Mouse (Mus musculus) left cerebral cortex, postnatal 25 days (tissue): Measurements from ENCODE around the gene Astn2. TPM values are rescaled to one million over a fixed set of nuclear protein-coding genes. Genes with fewer than 3 reads are reported as not detected.

ENCODE experiments used
- DNase-seq, 2 experiments: peaks; one replicate each; pipeline ENCODE4 v3.0.0; 2022; ENCODE audit warnings: low spot score in 2 of 2, mixed read lengths in 1 of 2
- intact Hi-C: fragments of 180-260 bp; cut with DNase I; formaldehyde crosslinking; loops from one replicate; pipeline ENCODE4 v1.15.1; 2025
- total RNA-seq, 2 experiments: library from RNA; stranded (reverse); gene quantifications; 2 replicates each; pipeline ENCODE4 v1.2.3; 2021

Astn2 gene
- total RNA-seq, 2 experiments from 2014 or later = 40.9 to 42.9 TPM

DNA sequence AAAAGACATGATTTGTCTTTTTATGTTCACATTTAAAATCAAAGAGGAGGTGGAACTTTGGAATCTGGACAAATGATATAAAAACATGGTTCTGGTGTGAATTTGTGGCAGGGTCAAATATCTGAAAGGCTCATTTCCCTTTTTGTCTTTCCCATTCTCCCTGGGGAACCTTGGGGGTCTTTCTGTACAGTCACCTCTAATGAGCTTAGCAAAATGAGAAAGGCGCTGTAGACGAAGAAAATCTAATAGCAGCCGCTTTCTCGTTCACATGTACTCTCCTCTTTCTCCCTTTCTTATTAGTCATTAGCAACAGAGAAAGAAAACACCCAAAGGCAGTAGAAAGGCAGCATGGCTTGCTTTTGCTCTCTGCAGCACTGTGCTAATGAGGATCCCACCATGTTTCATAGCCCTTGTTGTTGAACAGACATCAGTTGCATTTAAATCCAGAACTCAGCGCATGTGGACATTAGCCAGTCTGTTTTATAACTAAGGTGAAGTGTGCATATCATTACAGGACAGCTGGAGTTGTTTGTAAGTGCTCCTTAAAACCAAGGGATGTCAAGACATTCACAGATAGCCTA is 737.3 kb downstream of the Astn2 start:
- intact Hi-C loops = no loop called here
- DNase-seq = no peak

DNA sequence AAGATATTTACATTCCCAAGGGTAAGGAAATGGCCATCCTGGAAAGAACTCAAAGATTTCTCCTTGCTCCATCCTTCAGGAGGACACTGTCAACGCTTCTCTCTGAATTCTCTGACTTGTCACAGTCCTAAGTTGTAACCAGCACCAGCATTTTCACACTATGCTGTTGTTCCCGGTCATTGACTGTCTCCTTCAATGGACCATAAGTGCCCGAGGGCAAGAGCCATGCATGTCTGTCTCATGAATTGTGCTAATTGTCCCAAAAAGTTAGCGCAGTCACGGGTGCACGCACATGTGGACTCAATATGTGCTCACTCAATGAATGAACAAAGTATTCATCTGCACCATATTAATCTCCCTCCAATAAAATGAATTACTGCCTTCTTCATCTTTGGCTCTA is 741.2 kb downstream of the Astn2 start:
- no peak for DNase-seq
- intact Hi-C loops = no loop called here

DNA sequence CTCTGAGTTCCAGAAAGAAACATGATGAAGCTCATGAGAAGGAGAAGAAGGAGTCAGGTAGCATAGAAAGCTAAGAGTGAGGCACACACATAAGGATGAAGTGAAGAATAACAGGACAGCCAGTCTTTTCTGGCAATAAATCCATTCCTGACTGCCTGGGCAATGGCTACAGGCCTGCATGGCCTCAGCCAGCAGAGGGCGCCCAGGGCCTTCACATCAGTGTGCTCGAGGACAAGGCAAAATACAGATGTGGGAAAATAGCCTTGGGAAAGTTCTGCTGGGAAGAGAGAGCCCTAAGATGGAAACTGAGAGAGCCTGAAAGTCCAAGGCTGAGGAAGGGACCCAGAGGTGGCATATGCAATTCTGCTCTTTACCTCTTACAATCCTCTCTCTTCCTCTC is 749.7 kb downstream of the Astn2 start:
- intact Hi-C loops = loop anchor here (2.0 to 5.0 kb wide), 3 partner anchors 113 to 798 kb away; no protein-coding TSS in a partner anchor
- DNase-seq = peak; percentile 86

DNA sequence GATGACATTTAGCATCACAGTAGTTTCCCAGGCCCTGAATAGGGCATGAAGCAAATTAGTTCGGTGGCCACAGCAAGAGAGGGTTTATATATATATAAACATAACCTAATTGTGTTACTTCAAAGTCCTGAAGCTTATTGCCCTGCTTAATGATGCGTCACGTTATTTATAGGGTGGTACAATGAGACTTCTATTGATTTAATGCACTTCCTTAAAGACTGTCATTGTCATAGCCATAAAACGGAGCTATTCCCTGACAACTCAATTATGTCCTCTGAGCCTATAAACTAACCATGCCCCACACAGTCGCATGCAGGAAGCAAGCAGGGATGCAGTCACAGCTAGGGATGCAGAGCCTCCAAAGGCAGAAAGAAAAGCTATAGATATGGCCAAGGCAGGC is 761.8 kb downstream of the Astn2 start:
- intact Hi-C loops = no loop called here
- no peak for DNase-seq

DNA sequence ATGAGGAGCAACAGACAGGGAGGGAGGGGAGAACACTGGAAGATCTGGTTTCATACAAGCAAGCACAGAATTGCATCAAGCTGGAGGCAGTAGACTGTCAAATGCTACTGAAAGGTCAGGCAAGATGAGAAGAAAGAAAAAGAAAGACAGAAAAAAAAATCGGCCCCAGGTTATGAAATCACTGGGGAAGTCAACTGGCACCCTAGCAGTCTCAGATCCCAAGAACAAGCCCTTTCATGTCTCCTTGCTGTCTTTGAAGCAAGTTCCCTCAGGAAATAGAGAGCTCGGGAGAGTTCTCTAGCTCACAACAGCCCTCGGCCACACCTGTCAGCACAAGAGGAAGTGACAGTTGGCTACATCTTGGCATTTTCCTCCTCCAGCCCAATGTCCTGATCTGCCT is 766.2 kb downstream of the Astn2 start:
- DNase-seq = no peak
- intact Hi-C loops = no loop called here

DNA sequence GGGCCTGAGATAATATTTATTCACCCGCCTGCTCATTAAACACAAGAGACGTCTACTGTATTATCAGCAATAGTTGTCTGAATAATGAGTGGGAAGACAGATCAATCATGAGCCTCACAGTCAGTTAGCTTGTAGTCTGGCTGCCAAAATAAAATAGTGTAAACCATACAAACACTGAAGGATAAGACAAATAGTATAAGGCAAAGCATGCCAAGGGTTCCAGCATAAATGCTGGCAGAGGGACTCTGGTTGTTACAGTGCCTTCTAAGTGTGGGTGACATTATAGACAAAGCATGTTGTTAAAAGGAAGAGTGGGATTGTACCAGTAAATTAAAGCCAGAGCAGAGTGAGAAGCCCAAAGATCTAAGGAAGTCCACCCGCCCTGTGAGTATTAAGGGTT is 784.3 kb downstream of the Astn2 start:
- intact Hi-C loops = no loop called here
- no peak for DNase-seq

DNA sequence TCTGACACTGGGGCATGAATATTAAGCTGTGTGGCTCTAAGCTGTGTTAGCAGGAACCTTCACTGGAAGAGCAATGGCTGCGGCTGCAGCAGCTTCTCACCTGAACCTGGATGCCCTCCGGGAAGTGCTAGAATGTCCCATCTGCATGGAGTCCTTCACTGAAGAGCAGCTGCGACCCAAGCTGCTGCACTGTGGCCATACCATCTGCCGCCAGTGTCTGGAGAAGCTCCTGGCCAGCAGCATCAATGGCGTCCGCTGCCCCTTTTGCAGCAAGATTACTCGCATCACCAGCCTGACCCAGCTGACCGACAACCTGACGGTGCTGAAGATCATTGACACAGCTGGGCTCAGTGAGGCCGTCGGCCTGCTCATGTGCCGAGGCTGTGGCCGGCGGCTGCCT is 791.3 kb downstream of the Astn2 start:
- no peak for DNase-seq
- intact Hi-C loops = no loop called here

DNA sequence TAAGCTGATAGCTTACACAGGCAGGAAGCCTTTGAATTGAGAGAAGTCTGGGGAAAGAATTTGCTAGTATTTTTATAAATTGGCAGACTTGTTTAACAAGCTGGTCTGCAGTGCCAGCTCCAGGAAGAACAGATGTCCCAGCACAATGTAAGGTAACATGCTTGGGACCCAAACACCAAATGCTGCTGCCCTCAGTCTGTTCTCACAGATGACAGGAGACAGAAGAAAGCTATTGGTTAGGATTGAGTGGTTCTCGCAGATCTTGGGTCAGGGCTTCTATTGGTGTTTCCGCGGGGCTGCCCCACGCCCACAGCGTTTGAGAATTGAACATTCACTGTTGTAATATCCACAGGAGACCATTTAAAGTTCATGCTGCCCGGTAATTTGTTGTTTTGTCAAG is 793.5 kb downstream of the Astn2 start:
- intact Hi-C loops = no loop called here
- peak in 1 of 2 experiments; percentile 46 for DNase-seq

DNA sequence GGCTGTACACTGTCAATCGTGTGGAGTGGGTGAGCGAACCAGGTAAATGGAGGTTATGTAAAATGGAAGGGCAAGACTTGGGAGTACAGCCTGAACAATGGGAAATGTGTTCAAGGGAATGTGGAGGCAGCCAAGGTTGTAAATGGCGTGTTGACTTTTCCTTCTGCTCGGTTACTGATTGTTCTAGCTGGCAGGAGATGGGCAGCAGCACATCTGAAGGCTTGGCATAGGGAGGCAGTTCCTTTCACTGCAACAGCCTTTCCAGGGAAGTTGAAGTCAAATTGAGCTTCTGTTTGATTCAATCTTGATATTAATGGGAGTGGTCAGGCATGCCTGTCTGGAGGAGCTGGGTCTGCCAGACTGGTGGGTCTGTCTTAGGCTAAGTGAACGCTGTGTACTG is 794.1 kb downstream of the Astn2 start:
- intact Hi-C loops = no loop called here
- DNase-seq = no peak

DNA sequence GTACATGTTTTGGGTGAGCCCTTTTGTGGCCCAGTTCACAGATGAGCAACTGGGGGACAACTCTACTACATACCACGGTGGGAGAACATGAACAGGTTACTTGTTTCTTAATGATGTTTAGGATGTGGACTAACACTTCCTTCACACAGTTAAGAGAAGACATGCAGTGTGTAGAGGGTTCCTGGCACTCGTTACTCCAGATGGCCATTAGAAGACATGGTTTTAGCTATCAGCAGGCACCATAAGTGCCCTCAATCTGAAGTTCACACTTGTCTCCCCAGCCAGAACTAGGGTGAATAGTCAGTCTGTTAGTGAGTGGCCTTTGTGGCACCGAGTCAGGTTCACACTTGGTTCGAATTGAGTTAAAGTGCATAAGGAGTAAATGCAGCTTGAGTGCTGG is 796.3 kb downstream of the Astn2 start:
- intact Hi-C loops = no loop called here
- peak in 1 of 2 experiments; percentile 6 for DNase-seq

DNA sequence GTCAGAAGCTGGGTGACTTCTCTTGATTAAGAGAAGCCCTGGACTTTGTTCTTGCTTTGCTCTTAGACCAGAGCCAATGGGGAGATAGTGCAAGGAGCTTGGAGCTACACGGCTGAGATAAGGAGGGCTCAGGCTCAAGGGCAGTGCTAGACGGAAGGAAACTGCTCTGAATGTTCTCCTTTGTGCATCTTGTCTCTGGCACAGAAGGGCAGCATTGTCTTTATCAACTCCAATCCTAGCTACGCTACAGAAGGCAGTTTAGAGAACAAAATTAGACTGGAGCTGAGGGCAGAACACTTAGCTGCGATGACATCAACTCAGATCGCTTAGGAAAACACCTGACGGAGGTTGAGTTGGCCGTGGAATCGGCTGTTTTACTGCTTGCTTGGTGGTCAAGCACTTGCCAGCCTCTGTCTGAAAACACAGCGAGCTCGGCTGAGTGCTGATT is 797.2 kb downstream of the Astn2 start:
- intact Hi-C loops = loop anchor here (2.0 kb wide), 1 partner anchor 796 kb away; no protein-coding TSS in a partner anchor
- DNase-seq = peak in 1 of 2 experiments; percentile 15

DNA sequence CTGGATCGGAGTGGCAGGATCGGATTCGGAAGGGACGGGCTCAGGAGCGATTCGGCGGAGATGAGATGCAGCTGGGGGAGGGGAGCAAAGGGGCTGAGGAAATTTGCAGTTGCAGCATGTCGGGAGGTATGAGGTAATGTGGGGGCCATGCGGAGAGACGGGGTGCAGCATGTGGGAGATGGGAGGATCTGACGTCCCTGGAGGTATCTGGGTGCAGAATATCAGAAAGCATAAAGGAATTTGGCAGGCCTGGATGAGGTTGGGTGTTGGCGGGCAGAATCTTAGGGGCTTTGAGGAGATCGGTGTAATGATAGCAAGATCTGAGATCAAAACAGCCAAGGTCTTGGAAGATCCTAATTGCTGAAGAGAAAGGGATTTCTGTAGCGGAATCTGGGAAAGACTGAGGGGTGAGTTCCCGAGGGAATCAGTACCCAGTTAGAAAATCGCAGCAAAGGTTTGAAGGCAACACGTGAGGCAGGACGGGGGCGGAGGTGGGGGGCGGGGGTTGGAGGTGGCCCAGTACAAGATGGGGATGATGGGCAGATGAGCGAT is 799.2 kb downstream of the Astn2 start:
- intact Hi-C loops = no loop called here
- DNase-seq = peak in 1 of 2 experiments; percentile 55

DNA sequence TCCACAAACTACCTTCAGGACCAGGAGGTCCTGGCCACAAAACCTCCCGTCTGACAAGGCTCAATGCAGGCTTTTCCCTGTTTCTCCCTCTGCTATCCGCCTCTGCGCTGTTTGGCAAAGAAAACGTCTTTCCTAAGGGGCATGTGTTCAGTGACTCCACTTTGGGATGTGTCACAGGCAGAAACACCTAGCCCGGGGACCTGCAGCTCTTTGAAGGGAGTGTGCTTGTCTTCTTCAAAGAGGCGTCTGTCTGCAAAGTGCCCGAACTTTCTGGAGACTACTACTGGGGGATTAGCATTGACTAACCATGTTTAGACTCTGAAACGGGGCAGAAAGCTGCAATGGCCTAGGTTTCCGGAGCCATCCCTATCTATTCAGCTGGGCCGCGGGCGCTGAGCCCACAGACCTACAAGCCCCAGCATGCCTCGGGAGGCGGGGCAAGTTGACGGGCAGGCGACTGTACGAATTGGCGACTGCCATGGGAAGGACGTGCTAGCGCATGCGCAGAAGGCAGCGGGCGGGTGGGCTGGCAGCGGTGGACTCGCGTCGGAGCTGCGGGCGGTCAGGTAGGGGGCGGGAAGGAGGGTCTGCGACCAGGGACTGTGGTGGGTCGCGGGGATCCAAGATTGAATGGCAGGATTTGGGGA is 799.8 kb downstream of the Astn2 start, which contains the start of gene Trim32:
Trim32 (plus strand) TSS at position 483 of the 647 bp plus-strand sequence.
- DNase-seq = peak; percentile 99
- intact Hi-C loops = no loop called here

DNA sequence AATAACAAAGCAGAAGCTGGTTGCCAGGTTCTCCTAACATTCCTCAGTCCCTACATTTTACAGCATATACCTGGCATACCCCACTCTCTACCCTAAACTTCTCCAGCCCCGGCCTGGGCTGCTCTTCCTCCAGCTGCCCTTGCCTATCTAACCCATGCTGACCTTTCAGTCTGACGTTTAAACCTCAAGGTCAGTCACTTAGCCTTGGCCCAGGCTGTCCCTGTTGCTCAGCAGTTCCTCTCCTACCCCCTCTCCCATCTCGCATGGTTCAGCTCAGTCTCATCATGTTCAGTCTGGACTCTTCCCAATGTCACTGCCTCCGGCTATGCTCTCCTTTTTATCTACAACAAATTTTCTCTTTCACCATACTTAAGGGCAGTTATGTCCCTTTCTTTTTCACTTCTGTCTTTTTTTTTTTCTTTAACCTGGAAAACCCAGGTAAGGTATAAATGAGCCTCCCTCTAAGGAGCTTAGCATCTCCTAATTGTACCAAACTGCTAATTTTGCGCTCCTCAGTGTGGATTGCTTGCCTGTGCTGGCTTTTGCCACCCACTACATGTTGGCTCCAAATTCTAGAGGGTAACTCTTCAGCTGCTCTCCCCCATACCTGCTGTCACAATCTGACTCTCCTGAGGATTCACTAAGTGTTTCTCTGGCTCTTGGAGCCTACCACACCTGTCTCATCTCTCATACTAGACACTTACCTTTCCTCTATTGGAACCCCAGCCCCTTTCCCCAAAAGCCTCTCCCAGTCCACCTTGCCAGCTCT is 809.6 kb downstream of the Astn2 start:
- DNase-seq = peak in 1 of 2 experiments; percentile 25
- intact Hi-C loops = no loop called here

DNA sequence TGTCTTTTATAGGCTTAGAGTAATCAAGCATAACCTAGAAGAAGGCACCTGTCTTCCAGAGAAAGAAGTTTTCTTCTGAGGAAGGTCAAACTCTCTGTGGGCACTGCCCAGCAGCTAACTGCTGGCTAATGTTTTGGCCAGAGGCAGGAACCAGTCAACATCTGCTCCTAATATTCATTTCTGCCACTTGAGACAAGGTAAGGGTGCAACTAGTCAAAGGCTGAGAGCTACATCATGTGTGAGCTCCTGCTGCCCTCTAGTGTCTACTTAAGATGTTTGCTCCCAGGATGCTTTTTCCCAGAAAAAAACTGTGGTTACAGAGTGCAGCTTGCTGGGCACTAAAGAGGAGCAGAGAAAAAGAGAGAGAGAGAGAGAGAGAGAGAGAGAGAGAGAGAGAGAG is 814.6 kb downstream of the Astn2 start:
- peak; percentile 52 to 70 for DNase-seq
- intact Hi-C loops = loop anchor here (5.0 kb wide), 2 partner anchors 467 to 757 kb away; partner anchors contain the start of gene Pappa

DNA sequence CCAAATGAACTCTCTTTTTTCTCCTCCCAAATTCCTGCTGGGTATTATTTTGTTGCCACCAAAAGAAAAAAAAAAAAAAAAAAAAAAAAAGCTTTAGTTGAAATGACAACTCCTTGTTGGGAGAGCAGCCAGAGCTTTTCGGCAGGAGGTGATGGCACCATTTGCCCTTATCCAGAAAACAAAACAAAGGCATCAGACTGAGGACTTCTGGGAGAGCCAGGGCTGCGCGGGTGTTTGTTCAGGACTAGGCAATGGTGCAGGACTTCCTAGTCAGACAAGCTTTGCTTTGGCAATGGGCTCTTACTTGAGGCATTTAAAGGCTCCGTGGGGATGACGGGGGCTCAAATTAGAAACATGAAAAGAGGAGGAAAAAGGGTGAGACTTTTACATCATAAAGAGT is 817.5 kb downstream of the Astn2 start:
- intact Hi-C loops = loop anchor here (5.0 kb wide), 2 partner anchors 465 to 755 kb away; partner anchors contain the start of gene Pappa
- DNase-seq = no peak

DNA sequence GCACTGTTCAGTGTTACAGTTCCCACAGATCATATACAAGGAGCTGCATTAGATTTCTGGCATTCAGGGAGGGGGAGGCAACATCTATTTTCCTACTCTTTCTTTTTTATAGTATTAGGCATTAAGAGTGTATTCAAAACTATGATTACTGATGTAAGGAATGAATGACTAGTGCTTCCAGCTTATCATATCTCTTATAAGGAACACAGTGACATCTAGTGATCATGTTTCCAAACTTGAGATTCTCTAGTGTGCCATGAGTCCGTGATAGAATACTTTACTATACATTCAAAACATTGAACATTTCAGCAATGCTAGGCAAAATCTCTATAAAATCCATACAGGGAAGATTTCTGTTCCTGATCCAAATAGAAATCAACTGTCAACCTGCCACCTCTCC is 824.2 kb downstream of the Astn2 start:
- intact Hi-C loops = no loop called here
- DNase-seq = peak in 1 of 2 experiments; percentile 33

DNA sequence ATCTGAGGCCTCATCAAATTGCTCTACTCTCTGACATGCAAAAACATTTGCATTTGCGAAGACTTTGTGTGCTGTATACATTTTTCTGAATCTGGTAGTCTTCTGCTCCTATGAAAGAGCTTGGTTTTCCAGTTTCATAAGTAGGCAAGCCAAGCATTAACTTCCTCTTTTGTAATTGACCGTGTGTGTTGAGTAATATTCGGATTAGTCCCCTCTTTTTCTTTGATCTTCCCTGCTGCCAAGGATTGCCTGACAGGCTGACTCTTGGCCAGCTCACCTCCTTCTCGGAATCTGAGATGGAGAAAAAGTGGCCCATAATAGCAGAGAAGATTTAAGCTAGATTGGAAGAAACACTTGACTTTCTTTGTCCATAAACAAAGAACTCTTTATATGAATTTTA is 838.9 kb downstream of the Astn2 start:
- intact Hi-C loops = no loop called here
- DNase-seq = no peak

DNA sequence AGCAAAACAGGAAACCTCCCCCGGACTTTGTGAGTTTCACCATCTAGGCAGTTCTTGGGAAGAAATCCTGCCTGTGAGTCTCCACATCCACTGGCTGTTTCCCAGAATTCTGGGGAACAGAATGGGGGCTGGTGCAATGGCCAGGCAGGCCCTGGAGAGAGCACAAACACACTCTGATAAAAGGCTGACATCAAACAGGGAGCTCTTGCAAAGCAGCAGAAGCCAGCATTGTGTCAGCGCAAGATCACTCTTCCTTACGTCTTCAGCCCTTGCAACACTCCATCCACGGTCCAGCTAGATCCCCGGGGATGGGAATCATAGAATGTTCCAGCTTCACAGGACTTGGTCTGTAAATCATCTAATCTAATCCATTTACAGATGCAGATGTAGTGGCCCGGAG is 855.9 kb downstream of the Astn2 start:
- DNase-seq = no peak
- intact Hi-C loops = no loop called here

DNA sequence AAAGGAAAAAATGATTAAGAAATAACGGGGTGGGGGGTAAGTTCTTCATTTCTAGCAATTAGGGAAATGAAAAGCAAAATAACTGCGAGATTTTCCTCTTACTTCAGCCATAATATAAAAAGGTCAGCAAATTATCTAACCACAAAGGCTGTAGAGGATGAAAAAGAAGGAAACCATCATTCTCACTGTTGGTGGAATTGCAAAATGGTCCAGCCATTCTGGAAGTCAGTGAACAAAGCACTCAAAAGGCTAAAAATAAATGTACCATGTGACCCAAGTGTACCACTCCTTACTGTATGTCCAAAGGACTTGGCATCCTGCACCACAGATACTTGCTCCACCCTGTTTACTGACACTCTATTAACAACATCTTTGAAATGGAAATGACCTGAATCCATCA is 858.8 kb downstream of the Astn2 start:
- intact Hi-C loops = no loop called here
- no peak for DNase-seq
